Mouse (Mus musculus): ENCODE data around the gene Acr.

The Acr gene

GRCm38 (mm10) chr15:89623626-89623959 lies 55.5 kb downstream of the Acr start:
- DNase-seq: peak; percentile 33

All from cerebellum, adult 9-11 months (tissue).